Mouse (Mus musculus) E14TG2a.4 (cell line): ENCODE results near the gene Ankrd23.

ENCODE experiments used
- CTCF ChIP-seq: conservative IDR thresholded peaks from 2 replicates; pipeline ENCODE4 v1.5.1; 2014; ENCODE audit warnings: low read length
- NANOG ChIP-seq: IDR thresholded peaks from 2 replicates; pipeline ENCODE4 v1.6.1; 2014; ENCODE audit warnings: borderline replicate concordance, low read length, mixed read lengths

DNA sequence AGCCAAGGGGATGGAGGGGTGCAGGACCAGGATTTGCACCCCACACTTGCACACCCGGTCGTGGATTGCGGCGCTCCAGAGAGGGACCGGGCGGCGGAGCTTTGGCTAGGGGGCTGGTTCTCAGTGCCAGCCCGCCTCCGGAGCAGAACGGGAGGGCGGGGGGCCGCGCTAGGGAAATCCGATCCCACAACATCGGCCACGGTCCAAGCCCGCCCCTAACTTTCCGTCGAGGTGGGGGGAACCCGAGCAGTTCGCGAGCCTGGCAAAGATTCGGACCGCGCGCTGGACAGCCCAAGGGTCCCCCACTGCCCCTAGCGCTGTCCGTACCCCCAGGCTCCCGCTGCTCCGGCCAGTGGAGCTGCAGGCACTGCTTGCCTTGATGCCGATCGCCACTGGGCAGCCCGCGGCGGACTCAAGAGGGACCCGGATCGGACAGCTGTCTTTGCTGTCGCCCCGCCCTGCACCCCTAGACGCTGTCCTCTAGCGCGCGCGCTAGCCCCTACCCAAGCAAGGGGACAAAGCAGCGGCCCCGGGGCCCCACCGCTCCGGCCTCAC is 20.9 kb upstream of the Ankrd23 start:
- TF ChIP-seq CTCF, result no peak
- no peak for TF ChIP-seq NANOG
